Mouse (Mus musculus) midbrain, embryonic 13.5 days (tissue): ENCODE measurements around the gene Srm. TPM values are rescaled to one million over a fixed set of nuclear protein-coding genes. Genes with fewer than 3 reads are reported as not detected.

Source experiments
- ATAC-seq: fragments of 200-750 bp; cut with Nextera tagmentation; 2 replicates; pipeline ENCODE4 v1.8.0; 2017; ENCODE audit warnings: mild to moderate bottlenecking, moderate TSS enrichment, moderate library complexity
- H3K27ac ChIP-seq: fragments of 300-500 bp; sonication (generic); 2 replicates; pipeline ENCODE4 v1.5.1; 2015; ENCODE audit warnings: inconsistent platforms, mild to moderate bottlenecking, moderate library complexity
- H3K27me3 ChIP-seq: fragments of 300-500 bp; sonication (generic); 2 replicates; pipeline ENCODE4 v1.6.1; 2015; ENCODE audit warnings: mild to moderate bottlenecking, inconsistent platforms
- H3K36me3 ChIP-seq: fragments of 300-500 bp; sonication (generic); 2 replicates; pipeline ENCODE4 v1.6.1; 2015; ENCODE audit warnings: mild to moderate bottlenecking, inconsistent platforms
- H3K4me1 ChIP-seq: fragments of 300-500 bp; sonication (generic); replicated peaks from 2 replicates; pipeline ENCODE4 v1.6.1; 2015; ENCODE audit warnings: inconsistent platforms
- H3K4me2 ChIP-seq: fragments of 300-500 bp; sonication (generic); replicated peaks from 2 replicates; pipeline ENCODE4 v1.6.1; 2015; ENCODE audit warnings: moderate library complexity, mild to moderate bottlenecking, inconsistent platforms
- H3K4me3 ChIP-seq: fragments of 300-500 bp; sonication (generic); replicated peaks from 2 replicates; pipeline ENCODE4 v1.5.1; 2015; ENCODE audit warnings: mild to moderate bottlenecking, inconsistent platforms
- H3K9ac ChIP-seq: fragments of 300-500 bp; sonication (generic); replicated peaks from 2 replicates; pipeline ENCODE4 v1.6.1; 2015; ENCODE audit warnings: mild to moderate bottlenecking, inconsistent platforms
- H3K9me3 ChIP-seq: fragments of 300-500 bp; sonication (generic); 2 replicates; pipeline ENCODE4 v1.6.1; 2016; ENCODE audit warnings: mild to moderate bottlenecking, inconsistent platforms
- WGBS: fragments of 180-500 bp; shearing (Covaris S2); methylation state at CpG from one replicate; pipeline ENCODE4 v1.1.7; 2015; 5-methylcytosine and 5-hydroxymethylcytosine counted together
- polyA plus RNA-seq: library from polyadenylated mRNA; unstranded; fragments of >200 nt; fragmentation: Nextera tagmentation; extraction: Ambion mirVana; gene quantifications from 2 replicates; pipeline ENCODE4 v1.2.1, GENCODE M21; 2015

The Srm gene
- polyA plus RNA-seq, 1 experiment from 2014 or later, result 128 TPM

GRCm38 (mm10) chr4:148586648-148587047 is 4.7 kb upstream of the Srm start:
- ATAC-seq, result no peak
- no peak overlapping the region for H3K27ac ChIP-seq
- no peak overlapping the region for H3K4me3 ChIP-seq
- no peaks in the 10 kb centered on the region for H3K9me3 ChIP-seq
- no peak overlapping the region for H3K4me2 ChIP-seq
- no peaks in the 10 kb centered on the region for H3K27me3 ChIP-seq
- 0 out of 2 replicates have a peak, but pooled peaks cover 4% of the 10 kb centered on the region for H3K4me1 ChIP-seq
- WGBS, result 86% methylated on average over 9 of the region's 9 CpGs
- H3K9ac ChIP-seq, result no peak overlapping the region
- H3K36me3 ChIP-seq, result peaks cover 18% of the 10 kb centered on the region

DNA sequence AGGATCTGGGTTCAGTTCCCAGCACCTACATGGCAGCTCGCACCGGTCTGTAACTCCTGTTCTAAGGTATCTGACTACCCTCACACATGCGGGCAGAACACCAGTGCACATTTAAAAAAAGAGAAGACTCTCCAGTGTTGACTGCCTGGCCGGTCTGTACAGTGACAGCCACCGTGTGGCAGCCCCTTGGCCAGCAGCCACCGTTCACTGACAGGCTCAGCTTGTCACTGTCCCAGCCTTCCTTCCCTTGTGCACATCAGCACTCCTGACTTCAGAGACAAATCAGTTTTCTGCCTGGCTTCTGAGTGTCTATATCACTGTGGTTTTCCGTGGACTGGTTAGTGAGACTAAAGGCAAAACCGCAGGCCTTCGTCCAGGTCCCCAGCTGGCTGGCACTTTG is 2.5 kb upstream of the Srm start:
- no peak for ATAC-seq
- no peaks in the 10 kb centered on the region for H3K27me3 ChIP-seq
- no peak overlapping the region for H3K4me3 ChIP-seq
- H3K9me3 ChIP-seq, result no peaks in the 10 kb centered on the region
- no peak overlapping the region for H3K9ac ChIP-seq
- H3K27ac ChIP-seq, result no peak overlapping the region
- H3K4me2 ChIP-seq, result no peak overlapping the region
- WGBS, result 85% methylated on average over 9 of the region's 9 CpGs
- peaks cover 10% of the 10 kb centered on the region for H3K36me3 ChIP-seq
- peaks cover 18% of the 10 kb centered on the region for H3K4me1 ChIP-seq

DNA sequence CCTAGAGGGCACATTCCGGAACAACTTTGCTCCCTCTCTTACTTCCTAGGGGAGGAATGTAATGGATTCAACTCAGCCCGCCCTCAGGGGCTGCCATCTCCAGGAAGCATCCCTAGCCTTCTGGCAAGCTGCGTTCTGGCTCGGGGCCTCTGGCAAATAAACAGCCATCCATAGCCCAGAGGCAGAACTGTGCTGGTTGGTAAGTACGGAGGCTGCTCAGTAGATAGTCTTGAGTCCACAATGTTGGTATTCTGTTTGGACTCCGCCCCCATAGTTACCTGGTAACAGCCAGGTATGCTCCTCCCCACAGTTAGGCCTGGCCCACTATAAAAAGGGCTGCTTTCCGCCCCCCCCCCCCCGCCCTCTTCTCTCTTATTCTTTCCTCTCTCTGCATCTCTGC is 1.7 kb upstream of the Srm start:
- Histone ChIP-seq H3K27ac (no peak overlapping the region), H3K4me3 (no peak overlapping the region), H3K4me1 (peaks cover 18% of the 10 kb centered on the region), H3K9ac (no peak overlapping the region), H3K36me3 (peaks cover 18% of the 10 kb centered on the region), H3K27me3 (no peaks in the 10 kb centered on the region), H3K4me2 (no peak overlapping the region), H3K9me3 (no peaks in the 10 kb centered on the region)
- 73% methylated on average over 6 of the region's 8 CpGs for WGBS
- no peak for ATAC-seq

GRCm38 (mm10) chr4:148590421-148591170 is 707 bp upstream of the Srm start:
- Histone ChIP-seq H3K4me1 (peaks cover 18% of the 10 kb centered on the region), H3K36me3 (peaks cover 28% of the 10 kb centered on the region), H3K27ac (peak overlapping the region; percentile 74), H3K9me3 (no peaks in the 10 kb centered on the region), H3K9ac (peak overlapping the region; percentile 63; the same call in 1 of the 2 replicates), H3K27me3 (no peaks in the 10 kb centered on the region), H3K4me2 (peak overlapping the region; percentile 96), H3K4me3 (peak overlapping the region; percentile 95)
- ATAC-seq, result no peak; the same call in 1 of the 2 replicates
- WGBS, result 7% methylated on average over 18 of the region's 18 CpGs

DNA sequence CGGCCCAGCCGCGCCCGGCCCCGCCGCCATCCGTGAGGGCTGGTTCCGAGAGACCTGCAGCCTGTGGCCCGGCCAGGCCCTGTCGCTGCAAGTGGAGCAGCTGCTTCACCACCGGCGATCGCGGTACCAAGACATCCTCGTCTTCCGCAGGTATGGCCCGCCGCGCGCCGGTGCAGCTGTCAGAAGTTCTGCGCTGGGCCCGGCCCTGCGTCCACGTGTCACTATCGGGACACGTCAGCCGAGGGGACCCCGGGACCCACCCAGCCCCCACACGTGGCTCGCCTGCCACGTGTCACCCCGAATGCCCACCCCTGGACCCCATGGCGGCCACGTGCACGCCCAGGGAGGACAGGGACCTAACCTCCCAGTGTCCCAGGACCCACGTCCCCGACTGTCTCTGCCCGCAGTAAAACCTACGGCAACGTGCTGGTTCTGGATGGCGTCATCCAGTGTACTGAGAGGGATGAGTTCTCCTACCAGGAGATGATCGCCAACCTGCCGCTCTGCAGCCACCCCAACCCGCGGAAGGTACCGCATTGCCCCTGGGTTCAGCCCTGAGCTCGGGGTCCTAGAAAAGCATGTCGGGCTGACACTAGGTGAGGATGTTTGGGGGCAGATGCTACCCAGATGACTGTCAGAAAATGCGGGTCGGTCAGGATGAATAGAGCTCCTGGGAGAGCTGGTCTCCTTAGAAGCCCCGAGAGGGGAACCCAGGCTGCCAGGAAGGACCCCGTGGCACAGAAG is 506 bp downstream of the Srm start:
- WGBS, result under 1% methylated on average over 53 of the region's 53 CpGs
- Histone ChIP-seq H3K36me3 (peaks cover 40% of the 10 kb centered on the region), H3K9ac (peak overlapping the region; percentile 84), H3K4me2 (peak overlapping the region; percentile 96), H3K27me3 (no peaks in the 10 kb centered on the region), H3K4me1 (peaks cover 18% of the 10 kb centered on the region), H3K9me3 (no peaks in the 10 kb centered on the region), H3K4me3 (peak overlapping the region; percentile 95), H3K27ac (peak overlapping the region; percentile 51; the same call in 1 of the 2 replicates)
- ATAC-seq, result peak; percentile 79

GRCm38 (mm10) chr4:148593996-148594395 is 2.7 kb downstream of the Srm start:
- H3K27me3 ChIP-seq, result no peaks in the 10 kb centered on the region
- H3K4me1 ChIP-seq, result peaks cover 18% of the 10 kb centered on the region
- no peak overlapping the region for H3K27ac ChIP-seq
- WGBS, result 96% methylated on average over 11 of the region's 11 CpGs
- H3K4me3 ChIP-seq, result no peak overlapping the region
- H3K4me2 ChIP-seq, result no peak overlapping the region
- H3K9me3 ChIP-seq, result no peaks in the 10 kb centered on the region
- peaks cover 61% of the 10 kb centered on the region for H3K36me3 ChIP-seq
- no peak overlapping the region for H3K9ac ChIP-seq
- no peak for ATAC-seq

GRCm38 (mm10) chr4:148595916-148596315 is 4.6 kb downstream of the Srm start:
- Histone ChIP-seq H3K27me3 (no peaks in the 10 kb centered on the region), H3K27ac (no peak overlapping the region), H3K36me3 (peaks cover 66% of the 10 kb centered on the region), H3K9me3 (no peaks in the 10 kb centered on the region), H3K4me3 (no peak overlapping the region), H3K4me2 (no peak overlapping the region), H3K9ac (no peak overlapping the region), H3K4me1 (peaks cover 14% of the 10 kb centered on the region)
- ATAC-seq, result no peak
- 82% methylated on average over 6 of the region's 6 CpGs for WGBS

DNA sequence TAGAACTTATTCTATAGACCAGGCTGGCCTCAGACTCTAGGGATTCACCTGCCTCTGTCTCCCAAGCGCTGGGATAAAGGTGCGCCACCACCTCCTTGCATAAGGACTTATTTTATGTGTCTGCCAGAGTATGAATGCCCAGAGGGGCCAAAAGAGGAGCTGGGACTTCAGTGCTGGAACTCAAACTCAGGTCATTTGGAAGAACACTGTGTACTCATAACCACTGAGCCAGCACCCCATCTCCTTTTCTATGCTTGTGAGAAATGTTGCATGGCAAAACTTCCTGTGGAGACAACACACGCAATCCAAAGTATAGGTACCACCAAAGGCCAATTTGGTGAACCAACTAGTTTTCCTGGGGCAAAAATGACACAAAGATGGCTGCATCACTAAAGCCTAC is 5.4 kb downstream of the Srm start:
- H3K9ac ChIP-seq, result no peak overlapping the region
- peaks cover 14% of the 10 kb centered on the region for H3K4me1 ChIP-seq
- H3K27ac ChIP-seq, result no peak overlapping the region
- H3K36me3 ChIP-seq, result peaks cover 66% of the 10 kb centered on the region
- H3K4me3 ChIP-seq, result no peak overlapping the region
- no peak overlapping the region for H3K4me2 ChIP-seq
- WGBS, result 96% methylated on average over 3 of the region's 3 CpGs
- no peaks in the 10 kb centered on the region for H3K9me3 ChIP-seq
- H3K27me3 ChIP-seq, result no peaks in the 10 kb centered on the region
- ATAC-seq, result no peak

DNA sequence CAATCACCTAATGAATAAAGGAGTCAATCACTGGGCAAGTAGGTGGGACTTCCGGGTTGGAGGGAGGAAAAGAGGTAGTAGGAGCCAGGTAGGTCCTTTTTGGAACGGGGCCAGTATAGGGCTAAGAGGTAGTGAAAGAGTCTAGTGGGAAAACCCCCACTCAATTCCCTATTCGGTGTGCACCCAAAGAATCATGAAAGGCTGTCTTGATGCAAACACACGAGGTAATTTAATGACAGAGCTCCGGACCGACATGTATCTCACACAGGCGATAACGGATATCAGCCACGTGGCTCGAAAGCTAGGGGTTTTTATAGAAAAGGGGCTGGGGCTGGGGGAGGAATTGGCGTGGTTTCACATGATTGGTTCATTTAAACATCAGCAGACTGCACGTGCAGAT is 7.5 kb downstream of the Srm start:
- ATAC-seq, result no peak
- Histone ChIP-seq H3K27me3 (no peaks in the 10 kb centered on the region), H3K4me3 (no peak overlapping the region), H3K27ac (no peak overlapping the region), H3K9me3 (no peaks in the 10 kb centered on the region), H3K36me3 (peaks cover 56% of the 10 kb centered on the region), H3K4me1 (no peaks in the 10 kb centered on the region), H3K9ac (no peak overlapping the region), H3K4me2 (no peak overlapping the region)
- 94% methylated on average over 12 of the region's 12 CpGs for WGBS

GRCm38 (mm10) chr4:148600316-148600715 is 9.0 kb downstream of the Srm start:
- Histone ChIP-seq H3K4me1 (no peaks in the 10 kb centered on the region), H3K27ac (no peak overlapping the region), H3K27me3 (no peaks in the 10 kb centered on the region), H3K36me3 (peaks cover 41% of the 10 kb centered on the region), H3K4me3 (no peak overlapping the region), H3K9me3 (no peaks in the 10 kb centered on the region), H3K4me2 (no peak overlapping the region), H3K9ac (no peak overlapping the region)
- 91% methylated on average over 4 of the region's 4 CpGs for WGBS
- ATAC-seq, result no peak

- no peaks in the 10 kb centered on the region for H3K27me3 ChIP-seq
- WGBS, result 91% methylated on average over 4 of the region's 4 CpGs
- no peaks in the 10 kb centered on the region for H3K9me3 ChIP-seq
- H3K4me1 ChIP-seq, result no peaks in the 10 kb centered on the region
- H3K27ac ChIP-seq, result no peak overlapping the region
- no peak overlapping the region for H3K4me2 ChIP-seq
- no peak overlapping the region for H3K4me3 ChIP-seq
- ATAC-seq, result no peak
- H3K36me3 ChIP-seq, result peaks cover 25% of the 10 kb centered on the region
- H3K9ac ChIP-seq, result no peak overlapping the region
Observed at GRCm38 (mm10) chr4:148601871-148602270, 10.6 kb downstream of the Srm start.

GRCm38 (mm10) chr4:148602357-148603120 is 11.2 kb downstream of the Srm start, which contains the start of gene Masp2:
TSS of gene Masp2 (plus strand) at chr4:148602554.
- Histone ChIP-seq H3K36me3 (peaks cover 26% of the 10 kb centered on the region), H3K4me3 (no peak within 1 kb of the TSS), H3K9me3 (no peaks in the 10 kb centered on the region), H3K9ac (no peak within 1 kb of the TSS), H3K4me2 (no peak within 1 kb of the TSS), H3K4me1 (no peaks in the 10 kb centered on the region), H3K27me3 (no peaks in the 10 kb centered on the region), H3K27ac (no peak within 1 kb of the TSS)
- no peak for ATAC-seq
- WGBS, result 91% methylated on average over 14 of the region's 14 CpGs
